Mouse (Mus musculus): ENCODE results near the gene Wdr45. TPM values are rescaled to one million over a fixed set of nuclear protein-coding genes. Genes with fewer than 3 reads are reported as not detected.
"Not testable (repeated sequence)": the region's sequence is repeated elsewhere in the genome, so short reads cannot be mapped to it uniquely, and the experiment has no call there.

The Wdr45 gene
- 19.3 and 19.5 TPM in 2 replicates for polyA plus RNA-seq (2015; fragmentation: Nextera tagmentation; extraction: Ambion mirVana)

- H3K9me3 ChIP-seq (ENCODE audit: control insufficient read depth); H3K36me3 ChIP-seq (ENCODE audit: control insufficient read depth, insufficient read depth); H3K9ac ChIP-seq (ENCODE audit: low read depth, low read length); H3K27me3 ChIP-seq (replicated peaks; ENCODE audit: control insufficient read depth, insufficient read depth, low read length); H3K4me1 ChIP-seq (replicated peaks; ENCODE audit: control insufficient read depth, insufficient read depth, low read length); H3K27ac ChIP-seq (ENCODE audit: low read depth, low read length): not testable (repeated sequence)
- ATAC-seq: peak; percentile 98
- Histone ChIP-seq H3K4me3 (ENCODE audit: low read depth, low read length) (peak within 1 kb of the TSS; percentile 31; the same call in 1 of the 2 replicates), H3K4me2 (replicated peaks; ENCODE audit: low read depth) (peak within 1 kb of the TSS; percentile 54)
- 19% methylated on average over 39 of the region's 60 CpGs for WGBS
Measured at GRCm38 (mm10) chrX:7714135-7714899, at the start of gene Wdr45. Gene Wdr45, plus strand, starts transcription at chrX:7714333.

DNA sequence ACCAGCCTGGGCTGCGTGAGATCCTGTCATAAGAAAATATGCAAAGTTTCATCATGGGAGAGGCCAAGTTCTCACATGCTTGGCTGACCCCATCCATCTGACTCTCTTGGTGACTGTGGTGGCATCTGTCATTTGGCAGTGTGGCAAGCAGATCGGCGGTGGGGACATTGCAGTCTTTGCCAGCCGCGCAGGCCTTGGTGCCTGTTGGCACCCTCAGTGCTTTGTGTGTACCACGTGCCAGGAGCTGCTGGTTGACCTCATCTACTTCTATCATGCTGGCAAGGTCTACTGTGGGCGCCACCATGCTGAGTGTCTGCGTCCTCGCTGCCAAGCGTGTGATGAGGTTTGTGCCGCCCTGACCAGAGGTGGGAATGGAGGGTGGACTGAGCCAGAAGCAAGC is 49.3 kb upstream of the Wdr45 start:
- Histone ChIP-seq H3K27ac (ENCODE audit: low read depth, low read length) (no peak overlapping the region), H3K4me2 (replicated peaks; ENCODE audit: low read depth) (no peak overlapping the region), H3K9me3 (ENCODE audit: control insufficient read depth) (no peaks in the 10 kb centered on the region), H3K4me3 (ENCODE audit: low read depth, low read length) (no peak overlapping the region), H3K27me3 (replicated peaks; ENCODE audit: control insufficient read depth, insufficient read depth, low read length) (no peaks in the 10 kb centered on the region), H3K36me3 (ENCODE audit: control insufficient read depth, insufficient read depth) (peaks cover 13% of the 10 kb centered on the region; the same call in 1 of the 2 replicates), H3K4me1 (replicated peaks; ENCODE audit: control insufficient read depth, insufficient read depth, low read length) (no peaks in the 10 kb centered on the region), H3K9ac (ENCODE audit: low read depth, low read length) (no peak overlapping the region)
- no peak for TF ChIP-seq CTCF (IDR thresholded peaks at IDR 0.05; ENCODE audit: low read depth)
- no peak for ATAC-seq
- WGBS: 86% methylated on average over 11 of the region's 11 CpGs

DNA sequence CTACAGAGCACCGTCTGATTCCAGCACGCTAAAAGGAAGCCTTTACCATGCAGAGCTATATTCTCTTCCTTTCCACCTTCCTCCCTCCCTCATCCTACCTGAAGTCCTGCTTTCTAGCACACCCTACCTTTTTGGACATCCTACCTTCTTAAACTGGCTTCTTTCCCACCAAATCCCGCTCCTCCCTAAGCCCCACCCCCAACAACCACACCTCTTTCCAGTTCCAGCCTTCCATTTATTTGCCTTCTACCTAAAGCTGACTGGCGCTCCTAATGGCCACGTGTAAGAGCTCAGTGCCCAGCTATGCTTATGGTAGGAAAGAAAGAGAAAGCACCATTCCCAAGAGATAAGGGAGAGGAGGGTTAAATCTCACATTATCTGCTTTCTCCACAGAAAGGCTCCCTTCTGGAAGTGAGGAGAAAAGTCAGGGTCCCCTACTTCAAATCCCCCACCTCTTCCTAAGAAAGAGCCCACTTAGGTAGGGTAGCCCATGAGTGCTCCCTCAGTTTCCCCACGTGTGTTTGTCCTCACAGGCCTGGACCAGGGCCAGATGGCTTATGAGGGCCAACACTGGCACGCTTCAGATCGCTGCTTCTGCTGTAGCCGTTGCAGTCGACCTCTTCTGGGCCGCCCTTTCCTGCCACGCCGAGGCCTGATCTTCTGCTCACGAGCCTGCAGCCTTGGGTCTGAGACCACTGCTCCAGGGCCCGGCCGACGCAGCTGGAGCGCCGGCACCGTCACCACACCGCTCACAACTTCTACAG is 48.2 kb upstream of the Wdr45 start:
- no peaks in the 10 kb centered on the region for H3K9me3 ChIP-seq (ENCODE audit: control insufficient read depth)
- H3K4me1 ChIP-seq (replicated peaks; ENCODE audit: control insufficient read depth, insufficient read depth, low read length): no peaks in the 10 kb centered on the region
- no peak for TF ChIP-seq CTCF (IDR thresholded peaks at IDR 0.05; ENCODE audit: low read depth)
- no peak overlapping the region for H3K4me2 ChIP-seq (replicated peaks; ENCODE audit: low read depth)
- H3K27me3 ChIP-seq (replicated peaks; ENCODE audit: control insufficient read depth, insufficient read depth, low read length): no peaks in the 10 kb centered on the region
- no peak overlapping the region for H3K4me3 ChIP-seq (ENCODE audit: low read depth, low read length)
- peaks cover 13% of the 10 kb centered on the region; the same call in 1 of the 2 replicates for H3K36me3 ChIP-seq (ENCODE audit: control insufficient read depth, insufficient read depth)
- no peak overlapping the region for H3K27ac ChIP-seq (ENCODE audit: low read depth, low read length)
- H3K9ac ChIP-seq (ENCODE audit: low read depth, low read length): no peak overlapping the region
- ATAC-seq: no peak
- WGBS: 71% methylated on average over 21 of the region's 21 CpGs

- peak; percentile 61 for ATAC-seq
- H3K36me3 ChIP-seq (ENCODE audit: control insufficient read depth, insufficient read depth): peaks cover 10% of the 10 kb centered on the region; the same call in 1 of the 2 replicates
- peak overlapping the region; percentile 60 for H3K27ac ChIP-seq (ENCODE audit: low read depth, low read length)
- peak overlapping the region; percentile 51 for H3K4me3 ChIP-seq (ENCODE audit: low read depth, low read length)
- H3K9me3 ChIP-seq (ENCODE audit: control insufficient read depth): no peaks in the 10 kb centered on the region
- H3K4me1 ChIP-seq (replicated peaks; ENCODE audit: control insufficient read depth, insufficient read depth, low read length): no peaks in the 10 kb centered on the region
- TF ChIP-seq CTCF (IDR thresholded peaks at IDR 0.05; ENCODE audit: low read depth): no peak
- H3K27me3 ChIP-seq (replicated peaks; ENCODE audit: control insufficient read depth, insufficient read depth, low read length): no peaks in the 10 kb centered on the region
- H3K4me2 ChIP-seq (replicated peaks; ENCODE audit: low read depth): peak overlapping the region; percentile 67
- 20% methylated on average over 18 of the region's 19 CpGs for WGBS
- peak overlapping the region; percentile 60; the same call in 1 of the 2 replicates for H3K9ac ChIP-seq (ENCODE audit: low read depth, low read length)
Measured at GRCm38 (mm10) chrX:7670390-7670881, 43.7 kb upstream of the Wdr45 start.

- Histone ChIP-seq H3K36me3 (ENCODE audit: control insufficient read depth, insufficient read depth) (peaks cover 10% of the 10 kb centered on the region; the same call in 1 of the 2 replicates), H3K27ac (ENCODE audit: low read depth, low read length) (peak within 1 kb of the TSS; percentile 60), H3K4me1 (replicated peaks; ENCODE audit: control insufficient read depth, insufficient read depth, low read length) (no peaks in the 10 kb centered on the region), H3K4me2 (replicated peaks; ENCODE audit: low read depth) (peak within 1 kb of the TSS; percentile 67), H3K4me3 (ENCODE audit: low read depth, low read length) (peak within 1 kb of the TSS; percentile 51), H3K9me3 (ENCODE audit: control insufficient read depth) (no peaks in the 10 kb centered on the region), H3K9ac (ENCODE audit: low read depth, low read length) (peak within 1 kb of the TSS; percentile 60), H3K27me3 (replicated peaks; ENCODE audit: control insufficient read depth, insufficient read depth, low read length) (no peaks in the 10 kb centered on the region)
- TF ChIP-seq CTCF (IDR thresholded peaks at IDR 0.05; ENCODE audit: low read depth): no peak
- 28% methylated on average over 35 of the region's 36 CpGs for WGBS
- peak; percentile 52 for ATAC-seq
Measured at GRCm38 (mm10) chrX:7670921-7671623, 43.1 kb upstream of the Wdr45 start, which contains the start of gene Plp2. Gene Plp2, minus strand, starts transcription at chrX:7671390.

Measured in intestine, postnatal 0 days (tissue).